Mouse (Mus musculus) heart, adult 8-10 months (tissue): ENCODE measurements around the gene Otud7a. TPM values are rescaled to one million over a fixed set of nuclear protein-coding genes. Genes with fewer than 3 reads are reported as not detected.
"Not testable (repeated sequence)": the region's sequence is repeated elsewhere in the genome, so short reads cannot be mapped to it uniquely, and the experiment has no call there.

Experiments
- DNase-seq: peaks from one replicate; pipeline ENCODE4 v3.0.0; 2022; ENCODE audit warnings: low spot score
- total RNA-seq, 4 experiments: library from RNA; stranded (reverse); gene quantifications; 2 replicates each; pipeline ENCODE4 v1.2.4; 2022

The Otud7a gene
- total RNA-seq, 4 experiments from 2014 or later = 0.12 TPM; not detected in 3

DNA sequence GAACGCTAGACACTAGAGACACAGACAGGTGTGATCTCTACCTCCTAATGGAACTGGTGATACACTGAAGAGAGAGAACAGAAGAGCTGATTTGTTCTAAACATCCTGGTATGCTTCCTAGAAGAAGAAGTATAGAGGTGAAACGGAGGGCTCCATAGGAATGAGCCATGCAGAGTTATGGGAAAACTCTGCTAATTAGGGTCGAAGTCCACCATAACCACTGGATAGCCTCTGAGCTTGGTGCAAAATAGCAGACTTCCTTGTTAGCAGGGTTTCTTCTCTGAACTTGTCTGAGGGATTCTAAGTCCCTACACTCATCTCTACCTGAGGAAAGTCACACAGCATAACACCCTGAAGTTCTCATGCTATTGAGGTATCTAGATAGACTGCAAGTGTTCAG, 114.4 kb downstream of the Otud7a start:
- DNase-seq = no peak

DNA sequence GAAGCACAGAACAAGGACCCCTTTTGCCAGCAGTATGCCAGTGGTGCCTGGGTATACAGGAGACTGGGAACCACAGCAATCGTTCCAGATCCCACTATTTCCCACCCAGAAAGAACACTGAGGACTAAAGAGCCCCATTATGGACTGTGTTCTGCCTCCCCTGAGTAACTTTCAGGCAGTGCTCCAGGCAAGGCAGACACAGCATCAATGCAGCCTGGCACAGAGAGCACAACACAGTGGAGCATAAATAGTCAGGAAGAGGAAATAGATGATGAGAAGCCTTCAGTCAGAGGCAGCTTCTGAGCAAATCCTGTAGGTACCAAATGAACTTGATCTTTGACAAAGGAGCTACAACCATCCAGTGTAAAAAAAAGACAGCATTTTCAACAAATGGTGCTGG, 115.1 kb downstream of the Otud7a start:
- no peak for DNase-seq

DNA sequence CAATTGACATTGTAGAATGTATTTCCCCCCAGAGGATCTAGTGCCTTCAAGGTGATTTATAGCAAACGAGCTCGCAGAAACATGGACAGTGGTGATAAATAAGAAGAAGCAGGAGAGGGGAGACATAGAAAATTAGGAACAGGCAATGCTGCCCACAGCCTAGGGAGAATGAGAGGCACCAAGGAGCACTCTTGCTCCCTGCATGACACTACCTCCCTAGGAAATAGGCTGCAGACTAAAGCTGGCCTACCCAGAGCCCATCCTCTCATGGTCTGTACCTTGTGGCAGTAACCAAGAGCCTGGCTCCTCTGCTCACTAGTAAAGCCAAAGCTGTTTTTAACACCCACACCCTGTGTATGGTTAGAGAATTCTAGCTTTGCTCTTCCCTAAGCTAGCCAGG, 138.8 kb downstream of the Otud7a start:
- no peak for DNase-seq

DNA sequence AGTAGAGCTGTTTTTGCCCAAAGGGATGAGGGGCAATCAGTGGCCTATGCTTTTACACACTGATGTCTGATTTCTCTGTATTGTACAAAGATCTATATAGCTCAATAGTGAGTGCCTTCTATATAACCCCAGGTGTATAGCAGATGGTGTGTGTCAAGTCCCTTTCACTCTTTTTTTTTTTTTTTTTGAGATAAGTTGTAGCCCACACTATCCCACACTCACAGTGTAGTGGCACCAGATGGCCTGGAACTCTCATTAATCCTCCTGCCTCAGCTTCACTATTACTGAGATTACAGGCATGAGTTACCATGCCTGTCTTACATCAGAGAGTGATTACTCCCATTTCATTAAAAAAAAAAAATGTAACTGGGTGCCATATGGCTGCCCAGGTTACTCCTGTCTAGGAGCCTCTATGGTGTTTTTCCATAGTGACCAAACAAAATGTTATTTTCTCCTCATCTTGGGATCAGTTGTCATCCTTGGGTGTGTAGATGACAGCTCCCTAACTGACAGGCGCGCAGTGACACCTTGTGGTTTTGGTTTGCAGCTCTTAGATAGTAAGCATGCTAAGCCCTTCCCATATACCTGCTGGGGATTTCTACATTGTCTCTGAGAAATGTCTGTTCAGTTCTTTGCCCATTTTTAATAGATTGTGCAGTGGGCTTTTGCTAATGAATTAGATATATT, 141.8 kb downstream of the Otud7a start:
- no peak for DNase-seq

DNA sequence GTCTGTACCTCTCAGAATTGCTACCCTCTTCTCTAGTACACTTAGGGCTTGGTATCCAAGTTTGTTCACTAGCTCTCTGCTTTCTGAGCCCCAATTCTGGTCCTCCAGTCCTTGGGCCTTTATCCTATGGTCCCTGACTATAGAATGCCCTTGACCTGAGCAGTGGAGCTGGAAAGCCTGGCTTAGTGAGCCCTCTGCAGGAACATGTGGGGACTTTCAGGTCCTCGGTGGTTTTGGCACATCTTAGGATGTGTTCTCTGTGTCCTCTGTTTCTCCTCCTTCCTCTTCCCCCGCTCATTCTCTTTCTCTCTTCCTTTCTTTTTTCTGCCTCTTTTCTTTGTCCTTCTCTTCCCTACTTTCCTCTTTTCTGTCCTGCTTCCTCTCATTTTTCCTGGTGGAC, 145.8 kb downstream of the Otud7a start:
- DNase-seq = no peak

DNA sequence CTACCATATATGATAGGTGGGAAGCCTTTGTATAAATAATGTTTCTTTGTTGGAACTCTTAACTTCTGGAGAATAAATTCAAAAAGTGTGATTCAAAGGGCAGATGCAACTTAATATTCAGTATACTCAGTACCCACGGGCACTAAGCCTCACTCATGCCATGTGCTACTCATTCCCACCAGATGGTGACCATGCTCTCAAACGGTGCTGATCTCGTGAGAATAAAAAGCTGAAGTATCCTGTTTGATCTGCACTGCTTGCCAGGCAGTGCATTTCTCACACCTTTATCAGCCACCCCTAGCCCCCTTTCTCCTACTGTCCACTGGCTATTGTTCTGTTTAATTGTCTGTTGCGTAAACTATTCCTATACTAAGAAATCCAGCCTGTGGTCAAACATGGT, 146.8 kb downstream of the Otud7a start:
- no peak for DNase-seq

DNA sequence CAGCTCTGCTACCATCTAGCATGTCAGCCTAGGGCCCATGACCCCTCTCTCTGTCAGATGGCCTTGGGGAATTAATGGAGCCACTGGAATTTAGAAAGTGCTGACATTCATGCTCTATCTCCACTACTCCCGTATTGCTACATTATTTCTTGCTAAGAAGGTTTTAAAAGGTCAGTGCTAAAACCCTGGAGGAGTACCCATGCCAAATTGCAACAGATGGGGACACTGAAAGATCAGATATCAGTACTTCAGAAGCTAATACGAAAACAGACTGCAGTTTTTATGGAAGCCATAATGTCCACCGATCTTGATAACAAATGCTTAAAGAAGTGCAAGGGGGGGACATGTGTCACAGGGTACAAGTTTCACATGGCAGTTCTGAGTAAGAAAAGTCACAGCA, 147.5 kb downstream of the Otud7a start:
- DNase-seq = no peak

DNA sequence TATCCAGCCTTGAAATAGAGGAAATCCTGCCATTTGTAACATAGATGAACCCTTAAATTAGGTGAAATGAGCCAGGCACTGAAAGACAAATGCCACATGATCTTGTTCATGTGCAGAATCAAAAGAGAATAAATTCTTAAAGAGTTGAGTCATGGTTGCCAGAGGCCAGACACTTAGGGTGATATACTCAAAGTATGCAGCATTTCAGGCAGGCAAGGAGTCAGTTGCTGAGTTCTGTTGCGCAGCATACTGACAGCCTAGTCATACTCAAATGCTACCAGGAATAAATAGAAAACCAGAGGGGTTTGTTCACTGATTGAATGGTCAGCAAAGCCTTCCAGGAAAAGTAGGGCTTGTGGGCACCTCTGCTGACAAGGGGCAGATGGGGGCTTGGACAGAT, 160.3 kb downstream of the Otud7a start:
- no peak for DNase-seq

DNA sequence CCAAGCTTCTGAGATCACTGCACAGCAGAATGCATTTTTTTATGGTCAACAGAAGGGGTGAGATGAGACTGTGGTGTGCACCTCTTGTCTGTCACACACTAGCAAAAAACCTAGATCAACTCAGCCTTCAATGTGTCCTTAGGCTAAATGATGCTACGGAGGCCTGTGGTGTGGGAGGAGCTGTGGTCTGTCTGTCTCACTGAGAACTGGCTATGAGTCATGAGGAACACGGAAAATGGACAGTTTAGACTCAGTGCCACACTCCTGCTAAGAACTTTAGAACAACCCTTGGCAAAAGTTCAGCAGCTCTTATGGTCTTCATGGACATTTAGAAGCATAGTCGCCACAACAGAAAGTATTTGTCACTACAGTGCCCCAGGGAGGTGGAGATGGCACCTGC, 172.5 kb downstream of the Otud7a start:
- no peak for DNase-seq

DNA sequence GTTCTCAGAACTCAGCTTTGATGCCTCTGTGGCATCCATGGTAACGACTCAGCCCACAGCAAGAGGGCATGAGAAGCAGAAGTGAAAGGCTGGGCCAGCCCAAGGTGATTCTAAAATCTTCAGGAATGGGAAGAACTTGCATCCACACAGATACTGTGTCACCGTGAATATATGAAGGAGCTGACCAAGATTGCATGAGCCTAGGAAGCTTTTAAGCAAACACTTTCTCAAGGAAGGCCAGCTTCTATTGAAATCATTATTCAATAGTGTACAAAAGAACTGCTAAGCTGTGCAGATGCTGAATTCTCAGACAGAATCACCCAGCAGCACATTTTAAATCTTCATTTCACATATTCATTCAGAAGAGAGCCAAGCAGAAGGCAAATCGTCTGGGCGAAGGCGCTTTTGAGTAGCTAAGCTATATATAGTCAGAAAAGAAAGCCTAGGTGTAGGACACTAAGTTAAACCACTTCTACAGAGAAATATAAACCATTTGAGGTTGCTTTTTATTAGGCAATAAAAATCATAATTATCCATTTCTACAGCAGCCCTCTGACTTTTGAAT, 176.3 kb downstream of the Otud7a start:
- no peak for DNase-seq

DNA sequence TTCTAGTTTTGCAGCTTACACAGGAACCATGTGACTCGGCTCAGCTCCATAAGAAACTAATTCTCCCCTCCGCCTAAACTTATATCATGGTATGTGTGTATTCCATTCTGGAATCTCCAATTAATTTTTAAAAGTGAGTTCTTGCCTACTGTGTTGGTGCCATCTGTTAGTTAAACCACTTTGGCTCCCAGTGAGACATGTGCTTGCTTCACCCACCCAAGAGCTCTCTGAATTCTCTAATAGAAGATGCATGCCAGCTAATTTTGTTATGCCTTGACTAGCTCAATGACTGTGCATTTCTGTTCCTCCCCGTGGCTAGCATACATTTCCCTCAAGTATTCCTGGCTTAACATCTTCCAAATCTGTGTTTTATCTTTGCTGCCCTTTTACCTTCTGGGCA, 193.1 kb downstream of the Otud7a start:
- no peak for DNase-seq

DNA sequence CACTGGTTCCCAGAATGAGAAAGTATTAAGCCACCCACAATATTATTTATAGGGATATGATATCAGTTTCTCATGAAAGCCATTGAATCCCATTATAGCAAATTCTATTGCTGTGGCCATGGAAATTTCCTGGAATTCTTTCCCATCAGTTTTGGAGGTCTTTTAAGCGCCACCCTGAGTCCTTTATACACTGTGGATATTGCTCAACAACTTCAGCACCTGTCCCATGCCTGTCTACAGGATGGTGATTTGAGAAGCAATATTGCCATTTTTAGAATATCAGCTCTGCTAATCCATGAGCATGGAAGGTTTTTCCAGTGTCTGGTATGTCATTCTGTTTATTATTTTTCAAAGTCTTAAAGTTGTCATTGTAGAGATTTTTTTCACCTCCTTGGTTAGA, 199.5 kb downstream of the Otud7a start:
- DNase-seq = no peak

DNA sequence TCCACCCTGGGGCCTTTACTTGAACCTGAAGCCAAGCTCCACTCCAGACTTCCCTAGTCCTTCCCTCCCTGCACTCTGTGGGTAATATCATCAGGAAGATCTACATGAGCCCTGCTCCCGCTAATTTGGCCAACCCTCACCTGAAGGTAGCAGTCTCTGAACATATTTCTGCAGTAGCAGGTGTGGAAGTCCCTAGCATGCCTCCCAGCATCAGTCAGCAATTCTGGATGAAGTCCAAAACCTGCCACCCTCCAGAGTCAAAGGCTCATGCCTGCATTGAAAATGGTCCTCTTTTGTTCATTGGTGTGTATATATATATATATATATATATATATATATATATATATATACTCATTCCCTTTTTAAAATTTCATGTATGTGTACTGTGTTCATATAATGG, 202.6 kb downstream of the Otud7a start:
- DNase-seq = no peak

DNA sequence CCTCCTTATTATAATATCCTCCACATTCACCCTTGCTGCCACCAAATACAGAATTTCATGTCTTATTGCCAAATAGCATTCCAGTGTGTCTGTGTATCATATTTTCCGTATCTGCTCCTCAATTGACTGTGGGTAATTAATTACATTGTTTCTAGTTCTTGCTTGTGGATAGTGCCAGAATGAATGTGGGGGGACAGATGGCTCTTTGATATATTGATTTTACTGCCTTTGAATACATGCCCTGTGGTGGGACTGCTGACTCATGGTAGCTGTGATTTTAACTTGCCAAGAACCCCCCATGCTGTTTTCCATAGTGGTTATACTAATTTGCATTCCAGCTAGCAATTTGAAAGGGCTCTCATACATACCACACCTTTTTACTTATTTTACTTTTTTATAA, 215.7 kb downstream of the Otud7a start:
- no peak for DNase-seq

DNA sequence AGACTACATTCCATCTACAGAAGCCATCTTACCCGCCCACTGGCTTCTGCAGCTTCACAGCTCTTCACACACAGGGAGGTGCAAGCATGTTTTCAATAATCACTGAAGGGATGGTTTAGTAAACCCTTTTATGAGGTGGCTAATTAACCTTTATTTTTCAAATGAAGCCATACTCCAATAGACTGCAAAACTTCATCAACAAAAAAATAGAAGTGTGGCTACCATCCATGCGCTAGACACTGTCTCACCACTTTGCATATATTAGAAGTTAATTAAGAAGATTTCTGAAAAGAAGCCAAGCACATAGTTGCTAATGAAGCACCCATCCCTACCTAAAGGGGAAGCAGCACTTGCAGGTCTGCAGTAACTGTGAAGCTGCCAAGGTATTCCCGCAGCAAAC, 218.2 kb downstream of the Otud7a start:
- no peak for DNase-seq

DNA sequence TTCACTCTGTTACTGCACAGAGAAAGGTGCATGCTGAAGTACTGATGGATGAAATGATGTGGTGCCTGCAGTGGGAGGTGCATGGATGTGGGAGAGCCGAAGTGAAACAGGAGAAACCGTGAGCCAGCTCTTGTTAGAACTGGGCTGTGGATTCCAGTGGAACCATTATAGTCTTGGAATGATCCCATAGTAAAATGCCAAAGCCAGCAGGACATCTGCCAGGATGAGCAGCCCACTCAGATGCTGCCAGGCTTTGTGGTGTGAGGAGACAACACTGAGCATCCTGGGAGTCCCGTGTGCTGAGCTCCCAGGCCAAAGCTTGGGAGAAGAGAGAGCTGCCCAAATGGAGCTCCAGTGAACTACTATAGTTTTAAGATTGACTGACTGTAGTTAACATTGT, 220.9 kb downstream of the Otud7a start:
- no peak for DNase-seq

DNA sequence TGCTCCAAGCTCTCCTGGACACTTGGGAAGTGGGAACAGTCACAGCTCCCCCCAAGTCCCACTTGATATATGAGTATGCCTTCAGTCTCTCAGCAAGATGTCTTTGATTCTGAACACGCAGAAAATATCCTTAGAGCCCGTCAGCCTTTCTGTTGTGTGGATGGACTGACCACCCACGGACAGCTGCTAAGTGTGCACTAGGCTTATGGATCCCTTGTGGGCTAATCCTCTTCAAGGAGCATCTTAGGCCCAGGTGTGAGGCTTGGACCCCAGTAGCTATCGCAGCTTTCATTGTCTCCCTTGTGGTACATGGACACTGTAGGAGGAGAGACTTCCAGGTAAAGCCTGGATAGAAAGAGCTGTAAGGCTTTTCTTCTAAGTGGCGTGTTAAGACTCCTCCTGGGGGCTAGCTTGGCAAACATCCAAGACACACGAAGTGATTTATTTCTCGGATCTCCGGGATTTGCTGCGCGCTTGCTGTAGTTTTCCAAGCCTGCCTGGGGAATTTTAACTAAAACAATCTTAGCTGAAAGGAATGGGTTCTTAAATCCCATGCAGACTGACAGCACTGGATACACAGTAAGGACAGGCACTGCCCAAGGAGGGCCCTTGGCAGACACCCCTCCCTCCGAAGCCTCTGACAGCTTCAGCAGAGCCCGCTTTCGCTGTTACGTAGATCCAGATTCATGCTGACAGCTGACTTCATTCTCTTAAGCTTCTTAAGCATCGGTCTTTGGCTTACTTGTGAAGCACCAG, 223.6 kb downstream of the Otud7a start:
- DNase-seq = no peak

DNA sequence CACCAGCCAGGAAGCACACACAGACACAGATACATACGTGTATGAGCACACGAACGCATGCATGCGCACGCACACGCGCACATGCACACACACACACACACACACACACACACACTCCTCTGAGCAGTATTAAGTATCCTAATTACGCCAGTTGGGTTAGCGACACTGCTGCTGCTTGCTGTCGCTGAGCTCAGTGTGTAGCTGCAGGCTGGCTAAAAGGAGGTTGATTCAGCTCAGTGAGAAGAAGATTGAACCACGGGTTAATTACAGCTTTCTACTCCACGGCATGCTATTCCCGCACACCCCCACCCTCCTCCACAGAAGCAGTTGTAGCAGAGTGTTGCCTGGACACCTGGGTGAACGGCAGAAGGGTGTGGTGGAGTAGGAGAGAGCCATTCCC, 224.4 kb downstream of the Otud7a start:
- DNase-seq = no peak

DNA sequence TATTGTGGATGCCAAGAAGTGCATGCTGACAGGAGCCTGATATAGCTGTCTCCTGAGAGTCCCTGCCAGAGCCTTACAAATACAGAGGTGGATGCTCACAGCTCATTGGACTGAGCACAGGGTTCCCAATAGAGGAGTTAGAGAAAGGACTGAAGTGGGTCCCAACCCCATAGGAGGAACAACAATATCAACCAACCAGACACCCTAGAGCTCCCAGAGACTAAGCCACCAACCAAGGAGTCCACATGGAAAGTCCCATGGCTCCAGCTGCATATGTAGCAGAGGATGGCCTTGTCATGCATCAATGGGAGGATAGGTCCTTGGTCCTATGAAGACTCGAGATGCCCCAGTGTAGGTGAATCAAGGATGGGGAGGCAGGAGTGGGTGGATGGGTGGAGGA, 226.4 kb downstream of the Otud7a start:
- not testable (repeated sequence) for DNase-seq

DNA sequence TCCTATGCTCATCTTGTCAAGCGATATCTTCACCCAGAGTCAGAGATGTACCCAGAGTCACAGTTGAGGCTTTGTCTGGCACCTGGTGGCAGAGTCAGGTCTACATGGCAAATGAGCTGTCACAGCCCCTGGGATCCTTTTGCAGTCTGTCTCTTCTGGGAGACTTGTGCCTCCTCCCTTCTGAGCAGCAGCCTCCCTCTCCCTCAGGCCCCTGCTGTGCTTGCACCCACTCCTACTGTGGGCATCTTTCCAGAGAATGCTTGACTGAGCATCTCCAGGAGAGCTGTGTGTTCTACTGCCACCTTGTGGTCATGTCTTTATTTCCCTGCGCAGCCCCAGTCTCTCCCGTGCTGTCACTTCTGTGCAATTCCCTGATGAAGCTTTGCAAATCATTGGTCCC, 227.4 kb downstream of the Otud7a start:
- peak; percentile 21 for DNase-seq

DNA sequence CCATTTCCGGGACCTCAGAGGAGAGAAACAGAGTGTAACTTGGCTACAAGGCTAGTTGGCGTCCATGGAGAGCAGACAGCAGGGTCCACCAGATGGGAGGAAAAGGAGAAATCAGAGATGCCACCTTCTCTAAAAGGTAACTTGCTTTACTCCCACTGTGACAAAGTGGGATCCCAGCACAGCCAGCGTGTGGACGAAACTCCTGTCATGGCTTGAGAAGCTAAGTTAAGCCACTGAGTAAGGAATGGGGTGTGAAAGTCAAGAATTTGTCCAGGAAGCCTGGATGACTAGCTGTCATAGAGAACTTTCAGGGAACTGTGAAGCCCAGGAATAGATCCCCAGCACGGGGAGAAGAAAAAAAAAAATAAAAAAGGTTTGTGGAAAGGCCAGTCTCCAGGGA, 232.1 kb downstream of the Otud7a start:
- DNase-seq = no peak

DNA sequence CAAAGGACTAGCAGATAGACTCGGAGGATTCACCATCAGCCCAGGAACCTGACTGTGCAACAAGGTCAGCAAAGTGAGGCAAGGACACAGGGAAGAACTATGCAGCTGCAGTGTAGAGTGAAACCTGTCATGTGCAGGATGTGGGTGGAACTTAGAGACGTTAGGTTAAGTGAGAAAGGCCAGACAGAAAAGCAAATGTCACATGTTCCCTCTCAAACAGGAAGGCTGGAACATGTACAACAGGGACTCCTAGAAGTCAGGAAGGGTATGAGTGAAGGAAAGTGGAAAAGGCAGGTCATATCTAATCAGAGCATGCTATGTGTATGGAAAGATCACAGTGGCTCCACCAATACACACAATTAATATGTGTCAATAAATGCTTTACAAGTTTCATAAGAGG, 232.6 kb downstream of the Otud7a start:
- no peak for DNase-seq

DNA sequence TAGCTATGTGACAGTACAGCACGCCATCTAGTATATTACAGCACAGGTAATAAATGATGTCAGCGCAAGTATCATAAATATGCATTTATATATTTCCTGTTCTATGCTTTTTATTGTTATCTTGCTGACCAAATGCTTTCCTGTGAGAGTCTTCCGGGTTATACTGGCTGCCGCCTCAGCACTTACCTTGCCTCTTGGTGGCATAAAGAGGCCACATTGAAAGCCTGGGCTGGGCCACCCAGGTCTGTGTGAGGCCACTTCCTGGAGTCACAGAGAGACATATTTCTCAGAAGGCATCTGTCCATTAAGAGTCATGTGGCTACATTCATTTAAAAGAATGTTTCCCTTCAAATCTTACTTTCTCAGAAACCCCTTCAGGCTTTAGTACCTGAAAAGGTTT, 242.5 kb downstream of the Otud7a start:
- no peak for DNase-seq
